Mouse (Mus musculus) adrenal gland, postnatal 14 days (tissue): Measurements from ENCODE around the gene Sh3d19. TPM values are rescaled to one million over a fixed set of nuclear protein-coding genes. Genes with fewer than 3 reads are reported as not detected.
"Not testable (repeated sequence)": the region's sequence is repeated elsewhere in the genome, so short reads cannot be mapped to it uniquely, and the experiment has no call there.

Experiments
- DNase-seq: peaks from one replicate; pipeline ENCODE4 v3.0.0; 2021; ENCODE audit warnings: mixed read lengths
- total RNA-seq: library from RNA; stranded (reverse); gene quantifications from 2 replicates; pipeline ENCODE4 v1.2.3, GENCODE M21; 2021

Sh3d19 gene
- total RNA-seq, 1 experiment from 2014 or later = 24.2 TPM

GRCm38 (mm10) chr3:86093907-86094306 lies 123.0 kb downstream of the Sh3d19 start:
- no peak for DNase-seq

DNA sequence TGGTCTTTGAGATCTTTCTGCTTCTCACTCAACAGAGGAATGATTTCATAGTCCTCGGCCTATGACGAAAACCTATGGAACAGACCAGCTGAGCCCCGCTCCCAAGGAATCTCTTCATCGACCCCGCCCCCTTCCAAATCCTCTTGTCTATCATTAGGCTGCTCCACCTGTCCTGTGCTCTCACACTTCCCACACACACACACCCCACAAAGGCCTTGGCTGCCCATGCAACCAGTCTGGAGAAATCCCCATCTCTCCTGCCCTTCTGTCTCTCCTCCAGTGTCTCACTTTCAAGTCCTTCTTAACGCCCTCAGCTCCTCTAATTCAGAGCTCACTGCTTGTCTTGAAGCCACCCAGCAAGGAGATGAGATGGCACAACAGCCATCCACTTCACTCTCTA lies 131.0 kb downstream of the Sh3d19 start:
- DNase-seq = no peak

DNA sequence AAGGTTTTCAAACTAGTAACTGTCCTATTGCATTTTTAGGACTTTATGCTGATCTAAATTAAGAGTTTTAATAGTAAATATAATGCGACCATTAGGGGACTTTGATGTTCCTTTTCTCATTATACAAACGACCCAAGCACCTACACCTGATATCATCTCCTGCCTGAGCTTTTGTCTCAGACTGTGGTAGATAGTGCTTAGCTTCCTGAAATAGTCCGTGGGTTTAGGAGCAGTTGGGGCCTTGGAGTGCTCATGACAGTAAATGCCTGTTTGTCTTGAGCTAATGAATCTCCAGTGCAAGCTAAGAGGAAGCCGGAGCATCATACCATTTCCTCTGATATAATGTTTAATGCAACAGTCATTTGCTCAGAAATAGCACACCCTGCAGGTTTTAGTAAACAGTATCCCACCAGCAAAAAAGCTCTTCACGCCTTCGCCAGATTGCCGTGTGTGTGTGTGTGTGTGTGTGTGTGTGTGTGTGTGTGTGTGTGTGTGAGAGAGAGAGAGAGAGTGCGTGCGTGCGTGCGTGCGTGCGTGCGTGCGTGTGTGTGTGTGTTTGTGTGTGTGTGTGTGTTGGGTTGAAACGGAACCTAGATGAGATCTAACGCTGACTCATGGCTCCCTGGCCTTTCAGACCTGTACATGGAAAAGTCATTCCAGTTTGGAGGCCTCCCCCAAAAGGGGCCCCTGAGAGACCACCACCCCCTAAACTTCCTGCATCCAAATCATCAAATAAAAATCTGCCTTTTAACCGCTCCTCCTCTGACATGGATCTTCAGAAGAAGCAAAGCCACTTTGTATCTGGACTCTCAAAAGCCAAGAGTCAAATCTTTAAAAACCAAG lies 132.8 kb downstream of the Sh3d19 start:
- DNase-seq = no peak

DNA sequence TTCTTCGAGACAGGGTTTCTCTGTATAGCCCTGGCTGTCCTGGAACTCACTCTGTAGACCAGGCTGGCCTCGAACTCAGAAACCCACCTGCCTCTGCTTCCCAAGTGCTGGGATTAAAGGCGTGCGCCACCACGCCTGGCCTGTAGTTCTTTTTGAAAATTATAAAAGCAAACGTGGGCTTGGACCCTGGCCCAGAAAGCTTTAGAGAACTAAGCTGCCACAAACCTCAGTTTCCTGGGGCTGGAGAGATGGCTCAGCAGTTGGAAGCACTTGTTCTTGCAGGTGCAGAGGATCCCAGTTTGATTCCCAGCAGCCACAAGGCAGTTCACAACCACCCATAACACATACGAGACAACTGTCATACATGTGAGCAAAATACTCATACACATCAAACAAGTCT lies 133.5 kb downstream of the Sh3d19 start:
- not testable (repeated sequence) for DNase-seq

DNA sequence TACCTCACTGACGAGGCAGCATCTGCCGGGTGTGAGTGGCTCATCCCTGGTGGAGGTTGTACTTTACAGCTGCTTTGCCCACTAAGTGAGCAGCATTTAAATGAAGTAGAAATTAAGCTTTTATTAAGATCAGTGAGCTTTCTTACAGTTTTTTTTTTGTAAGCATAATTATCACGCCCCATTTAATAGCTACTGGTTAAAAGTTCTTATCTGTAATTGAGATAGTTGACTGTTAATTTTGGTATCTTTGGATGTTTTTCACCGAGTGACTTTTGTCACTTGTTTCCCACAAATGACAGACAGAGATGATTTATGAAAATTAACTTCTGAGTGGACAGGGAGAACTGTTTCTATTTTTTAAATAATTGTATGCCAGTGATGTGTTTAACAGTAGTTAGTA lies 134.0 kb downstream of the Sh3d19 start:
- DNase-seq = no peak

DNA sequence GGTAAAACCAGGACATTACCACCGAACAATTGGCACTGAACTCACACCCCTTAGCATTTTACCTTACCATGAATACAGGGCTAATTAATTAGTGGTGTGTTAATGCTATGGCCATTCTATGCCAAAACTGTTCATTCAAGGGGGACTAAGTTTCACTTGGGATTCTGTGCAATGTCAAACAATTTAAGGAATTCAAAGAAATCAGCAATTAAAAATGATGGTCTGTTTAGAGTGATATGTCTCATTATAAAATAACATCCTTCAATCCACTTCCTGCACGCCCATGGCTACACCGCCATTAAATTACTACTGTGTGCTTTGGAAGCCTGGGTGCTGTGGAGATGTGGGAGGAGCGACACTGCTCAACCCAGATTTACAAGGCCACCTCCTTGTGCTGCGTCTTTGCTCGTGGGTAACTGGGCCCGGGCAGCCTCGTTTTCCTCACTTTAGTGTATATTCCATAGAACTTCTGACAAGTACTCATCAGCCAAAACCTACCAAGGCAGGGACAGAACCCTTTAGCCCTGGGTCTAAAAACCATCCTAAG lies 135.2 kb downstream of the Sh3d19 start:
- DNase-seq = no peak

GRCm38 (mm10) chr3:86107637-86108539 lies 137.0 kb downstream of the Sh3d19 start:
- no peak for DNase-seq

DNA sequence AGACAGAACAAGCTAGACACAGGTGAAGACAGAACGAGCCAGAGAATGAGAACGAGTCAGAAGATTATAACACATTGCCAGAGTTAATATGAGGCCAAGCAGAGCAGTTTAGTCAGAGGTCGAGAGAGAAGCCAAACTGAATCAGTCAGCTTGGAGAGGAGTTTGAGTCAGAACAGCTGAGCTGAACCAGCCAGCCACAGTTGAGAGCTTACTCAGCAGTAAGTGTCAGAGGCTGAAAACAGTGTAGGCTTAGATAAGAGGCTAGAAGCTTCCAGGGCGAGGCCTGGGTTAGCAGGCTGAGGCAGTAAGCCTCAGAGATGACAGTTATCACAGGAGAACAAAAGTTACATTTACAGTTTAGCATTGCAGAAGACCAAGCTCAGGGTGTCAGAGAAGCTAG lies 137.7 kb downstream of the Sh3d19 start:
- no peak for DNase-seq

GRCm38 (mm10) chr3:86109099-86109498 lies 138.2 kb downstream of the Sh3d19 start:
- DNase-seq = no peak

- DNase-seq = peak; percentile 76
These were observed 139.2 kb downstream of the Sh3d19 start for GRCm38 (mm10) chr3:86110077-86110476.

- DNase-seq = no peak
These were observed 141.9 kb downstream of the Sh3d19 start for GRCm38 (mm10) chr3:86112766-86113165.

DNA sequence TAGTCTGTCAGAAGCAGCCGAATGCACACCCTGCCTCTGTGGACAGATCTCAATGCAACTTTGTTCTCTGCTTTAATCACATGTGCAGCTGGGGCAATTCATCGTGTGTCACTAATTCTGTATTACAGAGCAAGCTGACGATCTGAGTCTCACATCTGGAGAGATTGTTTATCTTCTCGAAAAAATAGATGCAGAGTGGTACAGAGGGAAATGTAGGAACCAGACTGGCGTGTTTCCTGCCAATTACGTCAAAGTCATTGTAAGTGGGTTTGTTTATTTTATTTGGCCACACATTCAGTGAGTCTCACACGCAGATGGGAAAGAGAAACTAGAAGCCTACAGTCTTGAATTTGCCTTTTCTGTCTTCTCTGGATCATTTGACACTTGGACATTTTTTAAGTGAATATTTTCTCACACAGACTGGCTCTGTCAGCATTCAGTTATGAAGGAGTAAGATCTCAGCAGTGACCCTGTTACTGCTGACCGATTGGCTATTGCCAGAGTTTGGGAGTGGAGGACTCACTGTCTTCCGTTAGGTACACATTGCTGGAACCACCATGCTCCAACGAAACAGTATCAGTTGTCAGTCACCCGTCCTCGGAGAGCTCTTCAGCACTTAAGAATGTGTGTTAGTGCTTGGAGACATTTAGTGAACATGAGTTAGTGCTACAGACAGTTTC lies 143.9 kb downstream of the Sh3d19 start:
- no peak for DNase-seq

GRCm38 (mm10) chr3:86116951-86117350 lies 146.0 kb downstream of the Sh3d19 start:
- DNase-seq = no peak

- DNase-seq = no peak
These were observed 148.5 kb downstream of the Sh3d19 start for GRCm38 (mm10) chr3:86119237-86119932.

DNA sequence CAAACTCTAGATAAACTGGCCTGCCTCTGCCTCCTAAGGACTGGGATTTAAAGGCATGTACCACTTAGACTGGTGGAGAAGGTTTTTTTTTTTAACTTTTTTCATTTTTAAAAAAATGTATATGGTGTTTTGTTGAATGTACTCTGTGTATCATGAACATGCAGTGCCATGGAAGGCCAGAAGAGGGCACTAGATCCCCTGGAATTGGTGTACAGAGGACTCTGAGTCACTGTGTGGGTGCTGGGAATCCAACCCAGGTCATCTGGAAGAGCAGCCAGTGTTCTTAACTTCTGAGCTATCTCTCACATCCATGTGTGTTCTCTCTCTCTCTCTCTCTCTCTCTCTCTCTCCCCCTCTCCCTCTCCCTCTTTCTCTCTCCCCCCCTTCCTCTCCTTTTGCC lies 151.2 kb downstream of the Sh3d19 start:
- no peak for DNase-seq

GRCm38 (mm10) chr3:86123251-86123746 lies 152.4 kb downstream of the Sh3d19 start:
- DNase-seq = no peak

- DNase-seq = peak; percentile 79
These were observed 158.8 kb downstream of the Sh3d19 start for GRCm38 (mm10) chr3:86129757-86130156.

DNA sequence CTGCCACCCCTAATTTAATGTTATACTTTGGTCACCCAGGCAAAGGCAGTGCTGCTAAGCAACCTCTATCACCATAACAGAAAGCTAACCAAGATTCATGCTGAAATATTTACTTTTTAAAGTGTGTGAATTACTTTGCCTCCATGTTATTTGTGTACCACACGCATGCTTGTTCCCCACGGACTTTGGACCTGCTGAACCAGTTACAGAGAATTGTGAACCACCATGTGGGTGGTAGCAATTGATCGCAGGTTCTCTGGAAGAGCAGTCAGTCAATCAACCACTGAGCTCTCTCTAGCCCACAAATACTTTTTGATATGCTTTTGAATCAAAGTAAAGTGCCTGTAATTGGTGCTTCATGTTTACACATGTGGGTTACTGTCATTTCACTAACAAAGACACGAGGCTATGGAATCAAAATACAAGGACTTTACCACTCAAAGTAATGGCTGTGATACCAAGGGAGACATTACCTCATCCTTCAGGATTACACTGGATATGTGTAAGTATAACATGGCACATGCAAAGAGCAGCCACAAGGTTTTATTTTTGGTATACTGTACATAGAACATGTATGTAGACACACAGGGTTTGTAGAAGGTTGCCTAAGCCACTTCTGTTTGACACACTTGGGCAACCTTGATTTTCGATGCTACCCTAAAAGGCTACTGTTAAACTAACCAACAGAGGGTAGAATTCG lies 164.2 kb downstream of the Sh3d19 start:
- DNase-seq = no peak

- DNase-seq = no peak
These were observed 165.1 kb downstream of the Sh3d19 start for GRCm38 (mm10) chr3:86135886-86136563.

DNA sequence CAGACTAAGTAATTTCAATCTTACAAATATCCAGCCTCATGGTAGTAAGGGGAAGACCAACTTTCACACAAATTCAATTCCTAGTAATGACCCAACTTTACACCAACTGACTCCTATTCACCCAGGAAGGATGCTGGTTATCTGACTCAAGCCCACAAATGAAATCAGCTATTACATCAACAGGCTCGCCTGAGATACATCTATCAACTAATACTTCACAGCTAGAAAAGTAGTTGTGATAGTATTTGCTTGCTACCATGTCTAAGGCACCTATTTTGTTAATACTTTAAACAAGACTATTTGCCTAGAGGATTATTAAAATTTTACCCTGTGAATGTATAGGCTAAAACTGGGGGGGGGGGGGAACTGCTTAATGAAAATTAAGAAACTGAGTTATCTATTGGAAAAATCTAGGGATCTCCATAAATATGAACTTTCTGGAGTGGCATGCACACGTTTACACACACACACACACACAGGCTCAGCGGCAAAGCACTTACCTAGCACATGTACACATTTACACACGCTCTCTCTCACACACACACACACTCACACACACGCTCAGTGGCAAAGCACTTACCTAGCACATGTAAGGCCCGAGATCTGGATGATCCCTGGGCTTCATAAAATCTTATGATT lies 166.1 kb downstream of the Sh3d19 start:
- no peak for DNase-seq
